Mouse (Mus musculus) limb, embryonic 15.5 days (tissue): ENCODE results near the gene Ubn2. TPM values are rescaled to one million over a fixed set of nuclear protein-coding genes. Genes with fewer than 3 reads are reported as not detected.
"Not testable (repeated sequence)": the region's sequence is repeated elsewhere in the genome, so short reads cannot be mapped to it uniquely, and the experiment has no call there.

Experiments
- ATAC-seq: fragments of 200-750 bp; cut with Nextera tagmentation; 2 replicates; pipeline ENCODE4 v1.8.0; 2017; ENCODE audit warnings: low read depth, moderate TSS enrichment; ENCODE audit not compliant: insufficient number of reproducible peaks, low FRiP score, low TSS enrichment
- H3K27ac ChIP-seq: fragments of 300-500 bp; sonication (generic); 2 replicates; pipeline ENCODE4 v1.5.1; 2015; ENCODE audit warnings: moderate library complexity, mild to moderate bottlenecking, inconsistent platforms
- H3K27me3 ChIP-seq: fragments of 300-500 bp; sonication (generic); 2 replicates; pipeline ENCODE4 v1.6.1; 2015; ENCODE audit warnings: inconsistent platforms
- H3K36me3 ChIP-seq: fragments of 300-500 bp; sonication (generic); 2 replicates; pipeline ENCODE4 v1.6.1; 2015; ENCODE audit warnings: inconsistent platforms
- H3K4me1 ChIP-seq: fragments of 300-500 bp; sonication (generic); 2 replicates; pipeline ENCODE4 v1.6.1; 2015; ENCODE audit warnings: inconsistent platforms
- H3K4me2 ChIP-seq: fragments of 300-500 bp; sonication (generic); 2 replicates; pipeline ENCODE4 v1.6.1; 2015; ENCODE audit warnings: mild to moderate bottlenecking, inconsistent platforms
- H3K4me3 ChIP-seq: fragments of 300-500 bp; sonication (generic); 2 replicates; pipeline ENCODE4 v1.5.1; 2015; ENCODE audit warnings: mild to moderate bottlenecking, inconsistent platforms
- H3K9ac ChIP-seq: fragments of 300-500 bp; sonication (generic); 2 replicates; pipeline ENCODE4 v1.6.1; 2015; ENCODE audit warnings: inconsistent platforms
- H3K9me3 ChIP-seq: fragments of 300-500 bp; sonication (generic); 2 replicates; pipeline ENCODE4 v1.6.1; 2016; ENCODE audit warnings: inconsistent platforms
- WGBS: fragments of 180-500 bp; shearing (Covaris S2); methylation state at CpG from one replicate; pipeline ENCODE4 v1.1.7; 2015; 5-methylcytosine and 5-hydroxymethylcytosine counted together
- polyA plus RNA-seq: library from polyadenylated mRNA; unstranded; fragments of >200 nt; fragmentation: Nextera tagmentation; extraction: Ambion mirVana; gene quantifications from 2 replicates; pipeline ENCODE4 v1.2.1, GENCODE M21; 2015

The Ubn2 gene
- polyA plus RNA-seq, result 12.5 and 15.5 TPM in 2 replicates

GRCm38 (mm10) chr6:38433261-38434033 lies at the start of gene Ubn2:
Ubn2 (plus strand) TSS chr6:38433950.
- Histone ChIP-seq H3K27ac (peak within 1 kb of the TSS; percentile 97), H3K4me3 (peak within 1 kb of the TSS; percentile 96), H3K27me3 (no peaks in the 10 kb centered on the region), H3K4me1 (peaks cover 6% of the 10 kb centered on the region; the same call in 1 of the 2 replicates), H3K9me3 (no peaks in the 10 kb centered on the region), H3K4me2 (peak within 1 kb of the TSS; percentile 71), H3K36me3 (no peaks in the 10 kb centered on the region), H3K9ac (peak within 1 kb of the TSS; percentile 87)
- peak; percentile 98 for ATAC-seq
- under 1% methylated on average over 63 of the region's 64 CpGs for WGBS

GRCm38 (mm10) chr6:38389671-38390070 lies 44.1 kb upstream of the Ubn2 start:
- no peak for ATAC-seq
- Histone ChIP-seq H3K27me3 (no peaks in the 10 kb centered on the region), H3K27ac (no peak overlapping the region), H3K4me2 (no peak overlapping the region), H3K9me3 (no peaks in the 10 kb centered on the region), H3K4me1 (no peaks in the 10 kb centered on the region), H3K4me3 (no peak overlapping the region), H3K9ac (no peak overlapping the region), H3K36me3 (peaks cover 33% of the 10 kb centered on the region; the same call in 1 of the 2 replicates)
- WGBS, result 82% methylated on average over 3 of the region's 3 CpGs

GRCm38 (mm10) chr6:38432457-38432856 lies 1.3 kb upstream of the Ubn2 start:
- H3K4me1 ChIP-seq, H3K27me3 ChIP-seq, H3K27ac ChIP-seq, ATAC-seq, H3K9ac ChIP-seq, H3K36me3 ChIP-seq, H3K9me3 ChIP-seq: not testable (repeated sequence)
- WGBS, result 66% methylated on average over 5 of the region's 5 CpGs
- peak overlapping the region; percentile 71 for H3K4me2 ChIP-seq
- peak overlapping the region; percentile 96; the same call in 1 of the 2 replicates for H3K4me3 ChIP-seq

GRCm38 (mm10) chr6:38434055-38435023 lies 589 bp downstream of the Ubn2 start:
- Histone ChIP-seq H3K9ac (peak overlapping the region; percentile 87), H3K27me3 (no peaks in the 10 kb centered on the region), H3K4me2 (peak overlapping the region; percentile 70), H3K4me3 (peak overlapping the region; percentile 96), H3K4me1 (peaks cover 6% of the 10 kb centered on the region; the same call in 1 of the 2 replicates), H3K9me3 (no peaks in the 10 kb centered on the region), H3K27ac (peak overlapping the region; percentile 97), H3K36me3 (no peaks in the 10 kb centered on the region)
- peak; percentile 64 for ATAC-seq
- WGBS, result under 1% methylated on average over 104 of the region's 118 CpGs

- Histone ChIP-seq H3K9ac (no peak overlapping the region), H3K9me3 (no peaks in the 10 kb centered on the region), H3K27me3 (no peaks in the 10 kb centered on the region), H3K4me2 (no peak overlapping the region), H3K36me3 (peaks cover 30% of the 10 kb centered on the region), H3K4me1 (no peaks in the 10 kb centered on the region), H3K4me3 (no peak overlapping the region), H3K27ac (no peak overlapping the region)
- no peak for ATAC-seq
- 85% methylated on average over 3 of the region's 3 CpGs for WGBS
These were observed 10.1 kb downstream of the Ubn2 start for GRCm38 (mm10) chr6:38443842-38444241.

GRCm38 (mm10) chr6:38448295-38448694 lies 14.5 kb downstream of the Ubn2 start:
- no peaks in the 10 kb centered on the region for H3K27me3 ChIP-seq
- WGBS, result 86% methylated on average over 2 of the region's 2 CpGs
- no peak overlapping the region for H3K27ac ChIP-seq
- no peak overlapping the region for H3K4me2 ChIP-seq
- peaks cover 42% of the 10 kb centered on the region for H3K36me3 ChIP-seq
- H3K9ac ChIP-seq, result no peak overlapping the region
- no peak overlapping the region for H3K4me3 ChIP-seq
- H3K9me3 ChIP-seq, result no peaks in the 10 kb centered on the region
- ATAC-seq, result no peak
- no peaks in the 10 kb centered on the region for H3K4me1 ChIP-seq

GRCm38 (mm10) chr6:38453049-38453448 lies 19.3 kb downstream of the Ubn2 start:
- Histone ChIP-seq H3K4me1 (no peaks in the 10 kb centered on the region), H3K27ac (no peak overlapping the region), H3K4me2 (no peak overlapping the region), H3K9ac (no peak overlapping the region), H3K4me3 (no peak overlapping the region), H3K36me3 (peaks cover 42% of the 10 kb centered on the region), H3K27me3 (no peaks in the 10 kb centered on the region), H3K9me3 (no peaks in the 10 kb centered on the region)
- WGBS, result 88% methylated on average over 4 of the region's 4 CpGs
- ATAC-seq, result no peak

- not testable (repeated sequence) for H3K9ac ChIP-seq, H3K4me1 ChIP-seq, H3K27me3 ChIP-seq, ATAC-seq, H3K4me3 ChIP-seq, H3K27ac ChIP-seq, H3K9me3 ChIP-seq, H3K4me2 ChIP-seq
- peaks cover 26% of the 10 kb centered on the region for H3K36me3 ChIP-seq
These were observed 22.7 kb downstream of the Ubn2 start for GRCm38 (mm10) chr6:38456425-38456824.

GRCm38 (mm10) chr6:38458075-38458474 lies 24.3 kb downstream of the Ubn2 start:
- no peak for ATAC-seq
- H3K27me3 ChIP-seq, result no peaks in the 10 kb centered on the region
- 97% methylated on average over 3 of the region's 3 CpGs for WGBS
- peaks cover 30% of the 10 kb centered on the region for H3K36me3 ChIP-seq
- no peaks in the 10 kb centered on the region for H3K9me3 ChIP-seq
- no peak overlapping the region for H3K9ac ChIP-seq
- no peak overlapping the region for H3K4me3 ChIP-seq
- H3K4me2 ChIP-seq, result no peak overlapping the region
- no peaks in the 10 kb centered on the region for H3K4me1 ChIP-seq
- H3K27ac ChIP-seq, result no peak overlapping the region

- Histone ChIP-seq H3K4me1 (no peaks in the 10 kb centered on the region), H3K27ac (no peak overlapping the region), H3K9ac (no peak overlapping the region), H3K4me2 (no peak overlapping the region), H3K36me3 (peaks cover 34% of the 10 kb centered on the region), H3K27me3 (no peaks in the 10 kb centered on the region), H3K4me3 (no peak overlapping the region), H3K9me3 (no peaks in the 10 kb centered on the region)
- ATAC-seq, result no peak
- 91% methylated on average over 4 of the region's 4 CpGs for WGBS
These were observed 35.8 kb downstream of the Ubn2 start for GRCm38 (mm10) chr6:38469591-38469990.

- Histone ChIP-seq H3K9ac (no peak overlapping the region), H3K27me3 (no peaks in the 10 kb centered on the region), H3K4me3 (no peak overlapping the region), H3K9me3 (no peaks in the 10 kb centered on the region), H3K4me2 (no peak overlapping the region), H3K27ac (no peak overlapping the region), H3K36me3 (peaks cover 62% of the 10 kb centered on the region), H3K4me1 (no peaks in the 10 kb centered on the region)
- ATAC-seq, result no peak
- 63% methylated on average over 5 of the region's 5 CpGs for WGBS
These were observed 48.1 kb downstream of the Ubn2 start for GRCm38 (mm10) chr6:38481694-38482371.
